ENCODE assay signal across 9 mouse cellular contexts in the genomic region with DNA sequence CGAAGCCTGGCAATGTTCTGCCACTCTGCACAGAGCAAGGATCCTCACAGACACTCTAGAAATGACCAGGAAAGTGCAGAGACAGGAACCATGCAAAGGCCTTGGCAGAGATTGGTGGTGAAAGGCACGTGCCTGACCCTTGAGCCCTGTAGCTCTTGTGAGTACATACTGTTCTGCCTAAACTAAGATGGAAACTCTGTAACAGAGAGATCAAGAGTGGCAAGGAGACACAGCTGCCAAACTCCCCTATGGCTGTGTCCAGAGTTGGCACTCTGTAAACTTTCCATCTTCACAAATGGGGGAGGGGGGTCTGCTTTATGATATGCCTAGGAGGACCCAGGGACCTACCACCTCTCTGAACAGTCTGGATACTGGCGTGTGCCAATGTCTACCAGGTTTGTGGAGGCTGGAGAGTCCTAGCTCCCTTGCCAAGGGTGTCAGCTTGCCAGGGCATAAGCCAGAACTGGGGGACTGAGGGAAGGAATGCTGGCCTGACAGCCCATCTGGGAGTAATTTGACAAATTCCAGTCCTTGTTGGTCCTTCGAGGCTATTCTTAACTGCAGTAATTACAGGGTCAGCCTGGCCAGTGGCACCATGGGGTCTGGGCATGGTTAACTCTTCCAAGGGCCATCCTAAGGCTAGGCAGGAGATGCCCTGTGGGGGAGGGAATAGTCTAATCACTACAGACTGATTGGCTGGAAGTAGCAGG. TPM values are rescaled to one million over a fixed set of nuclear protein-coding genes. Genes with fewer than 3 reads are reported as not detected.
A peak's percentile ranks its signal among the peaks of the same experiment; 100 is the strongest.
DNase-seq lines count a peak whose midpoint lies in the region; ATAC-seq and TF ChIP-seq lines count a peak whose summit lies in the region.
"Had no signal": no experiment of that assay in that cellular context is flagged by ENCODE, and none has a peak within 500 bp of the region (broad histone marks: within the 10 kb centered on the region; RNA-seq: fewer than 3 reads in every experiment).

No protein-coding gene starts in this region.

- 0 out of 2 replicates have a peak overlapping the region, but pooled peaks have one; percentile 10 for H3K27ac ChIP-seq in forebrain, embryonic 12.5 days
- no peak overlapping the region for H3K27ac ChIP-seq in forebrain, embryonic 15.5 days (replicated peaks)
- H3K27ac ChIP-seq in lung, postnatal 0 days (ENCODE audit: low read length): peak overlapping the region; percentile 43; the same call in 1 of the 2 replicates
- peak overlapping the region; percentile 87 for H3K27ac ChIP-seq in embryonic facial prominence, embryonic 15.5 days (replicated peaks)
- H3K27ac ChIP-seq in stomach, embryonic 15.5 days: 0 out of 2 replicates have a peak overlapping the region, but pooled peaks have one; percentile 9
- H3K27ac ChIP-seq in intestine, embryonic 16.5 days (ENCODE audit: low read length): no peak overlapping the region

- no peaks in the 10 kb centered on the region for H3K9me3 ChIP-seq in forebrain, embryonic 12.5 days
- no peaks in the 10 kb centered on the region for H3K9me3 ChIP-seq in forebrain, embryonic 15.5 days
- H3K9me3 ChIP-seq in lung, postnatal 0 days (ENCODE audit: low read length): no peaks in the 10 kb centered on the region
- H3K9me3 ChIP-seq in embryonic facial prominence, embryonic 15.5 days (replicated peaks): no peaks in the 10 kb centered on the region
- H3K9me3 ChIP-seq in stomach, embryonic 15.5 days: no peaks in the 10 kb centered on the region
- no peaks in the 10 kb centered on the region for H3K9me3 ChIP-seq in intestine, embryonic 16.5 days (ENCODE audit: control insufficient read depth, low read length)

- 84% methylated on average over 4 of the region's 4 CpGs for WGBS in forebrain, embryonic 12.5 days
- 79% methylated on average over 4 of the region's 4 CpGs for WGBS in forebrain, embryonic 15.5 days
- 56% methylated on average over 4 of the region's 4 CpGs for WGBS in lung, postnatal 0 days
- 56% methylated on average over 4 of the region's 4 CpGs for WGBS in lung, adult 2 months
- WGBS in embryonic facial prominence, embryonic 15.5 days: 56% methylated on average over 4 of the region's 4 CpGs
- 72% methylated on average over 4 of the region's 4 CpGs for WGBS in stomach, embryonic 15.5 days
- 65% methylated on average over 4 of the region's 4 CpGs for WGBS in intestine, embryonic 16.5 days

- no peak overlapping the region for H3K4me2 ChIP-seq in forebrain, embryonic 12.5 days
- H3K4me2 ChIP-seq in forebrain, embryonic 15.5 days (replicated peaks): no peak overlapping the region
- no peak overlapping the region for H3K4me2 ChIP-seq in lung, postnatal 0 days (replicated peaks; ENCODE audit: low read depth, low read length)
- no peak overlapping the region for H3K4me2 ChIP-seq in embryonic facial prominence, embryonic 15.5 days (replicated peaks)
- H3K4me2 ChIP-seq in stomach, embryonic 15.5 days: no peak overlapping the region
- H3K4me2 ChIP-seq in intestine, embryonic 16.5 days (ENCODE audit: low read depth, low read length): no peak overlapping the region

- no peak overlapping the region for H3K4me3 ChIP-seq in forebrain, embryonic 12.5 days (replicated peaks)
- no peak overlapping the region for H3K4me3 ChIP-seq in forebrain, embryonic 15.5 days
- H3K4me3 ChIP-seq in lung, postnatal 0 days (ENCODE audit: low read depth, low read length): no peak overlapping the region
- H3K4me3 ChIP-seq in lung, adult 2 months (replicated peaks; ENCODE audit: extremely low read depth, low read depth, low read length): no peak overlapping the region
- no peak overlapping the region for H3K4me3 ChIP-seq in embryonic facial prominence, embryonic 15.5 days (replicated peaks)
- H3K4me3 ChIP-seq in stomach, embryonic 15.5 days (replicated peaks): no peak overlapping the region
- no peak overlapping the region for H3K4me3 ChIP-seq in intestine, embryonic 16.5 days (ENCODE audit: low read length)

- no peak overlapping the region for H3K9ac ChIP-seq in forebrain, embryonic 12.5 days
- H3K9ac ChIP-seq in forebrain, embryonic 15.5 days (replicated peaks): no peak overlapping the region
- no peak overlapping the region for H3K9ac ChIP-seq in lung, postnatal 0 days (replicated peaks; ENCODE audit: low read depth)
- H3K9ac ChIP-seq in embryonic facial prominence, embryonic 15.5 days: no peak overlapping the region
- H3K9ac ChIP-seq in stomach, embryonic 15.5 days: no peak overlapping the region
- H3K9ac ChIP-seq in intestine, embryonic 16.5 days (ENCODE audit: low read depth, low read length): no peak overlapping the region

- TF ChIP-seq POLR2A in lung, adult 2 months (IDR thresholded peaks at IDR 0.05; ENCODE audit: borderline replicate concordance, extremely low read depth, low read depth, low read length): no peak

- no peaks in the 10 kb centered on the region for H3K27me3 ChIP-seq in forebrain, embryonic 12.5 days
- no peaks in the 10 kb centered on the region for H3K27me3 ChIP-seq in forebrain, embryonic 15.5 days
- no peaks in the 10 kb centered on the region for H3K27me3 ChIP-seq in lung, postnatal 0 days (replicated peaks; ENCODE audit: insufficient read depth, low read length)
- no peaks in the 10 kb centered on the region for H3K27me3 ChIP-seq in embryonic facial prominence, embryonic 15.5 days
- no peaks in the 10 kb centered on the region for H3K27me3 ChIP-seq in stomach, embryonic 15.5 days (replicated peaks)
- H3K27me3 ChIP-seq in intestine, embryonic 16.5 days (replicated peaks; ENCODE audit: control insufficient read depth, insufficient read depth, low read length): no peaks in the 10 kb centered on the region

- DNase-seq in lung, postnatal 0 days (ENCODE audit: low spot score): no peak
- DNase-seq in lung, adult 2 months: no peak
- no peak for DNase-seq in left cerebral cortex, adult 11 months (ENCODE audit: low spot score)
- DNase-seq: liver had no signal

- ATAC-seq in forebrain, embryonic 12.5 days (ENCODE audit: low FRiP score): no peak
- ATAC-seq in forebrain, embryonic 15.5 days (replicated peaks): no peak
- peak; percentile 32 for ATAC-seq in lung, postnatal 0 days
- peak; percentile 22 for ATAC-seq in embryonic facial prominence, embryonic 15.5 days (ENCODE audit: insufficient number of reproducible peaks, low FRiP score, low TSS enrichment, low read depth)
- ATAC-seq in stomach, embryonic 15.5 days (ENCODE audit: insufficient read depth, low FRiP score, low read depth): no peak
- no peak for ATAC-seq in intestine, embryonic 16.5 days

- TF ChIP-seq EP300 in lung, postnatal 0 days (IDR thresholded peaks at IDR 0.05): 0 out of 2 replicates have a peak, but pooled peaks have one; percentile 22

- no peak for TF ChIP-seq CTCF in lung, postnatal 0 days (IDR thresholded peaks at IDR 0.05)
- no peak for TF ChIP-seq CTCF in lung, adult 2 months (IDR thresholded peaks at IDR 0.05; ENCODE audit: insufficient read depth, low read length)

- peaks cover 21% of the 10 kb centered on the region for H3K4me1 ChIP-seq in forebrain, embryonic 12.5 days
- no peaks in the 10 kb centered on the region for H3K4me1 ChIP-seq in forebrain, embryonic 15.5 days
- peaks cover 3% of the 10 kb centered on the region; the same call in 1 of the 2 replicates for H3K4me1 ChIP-seq in lung, postnatal 0 days (ENCODE audit: insufficient read depth, low read depth, low read length)
- peaks cover 4% of the 10 kb centered on the region for H3K4me1 ChIP-seq in lung, adult 2 months (ENCODE audit: control insufficient read depth, insufficient read depth, low read length)
- peaks cover 95% of the 10 kb centered on the region for H3K4me1 ChIP-seq in embryonic facial prominence, embryonic 15.5 days
- H3K4me1 ChIP-seq in stomach, embryonic 15.5 days: peaks cover 27% of the 10 kb centered on the region
- H3K4me1 ChIP-seq in intestine, embryonic 16.5 days (ENCODE audit: control insufficient read depth, insufficient read depth, low read length): peaks cover 45% of the 10 kb centered on the region

- peaks cover 28% of the 10 kb centered on the region for H3K36me3 ChIP-seq in forebrain, embryonic 12.5 days (replicated peaks)
- peaks cover 10% of the 10 kb centered on the region; the same call in 1 of the 2 replicates for H3K36me3 ChIP-seq in forebrain, embryonic 15.5 days
- no peaks in the 10 kb centered on the region; the same call in 1 of the 2 replicates for H3K36me3 ChIP-seq in lung, postnatal 0 days (ENCODE audit: insufficient read depth, low read length)
- H3K36me3 ChIP-seq in embryonic facial prominence, embryonic 15.5 days: peaks cover 49% of the 10 kb centered on the region
- peaks cover 35% of the 10 kb centered on the region for H3K36me3 ChIP-seq in stomach, embryonic 15.5 days
- H3K36me3 ChIP-seq in intestine, embryonic 16.5 days (ENCODE audit: control insufficient read depth, insufficient read depth, low read length): peaks cover 16% of the 10 kb centered on the region; the same call in 1 of the 2 replicates

RNA-seq across cellular contexts. Expression of a gene that starts 13.1 kb away (rescaled TPM):
- 51.4 and 58.0 TPM in 2 replicates for polyA plus RNA-seq in forebrain, embryonic 12.5 days (2016; fragmentation: Nextera tagmentation; extraction: Ambion mirVana)
- polyA plus RNA-seq in forebrain, embryonic 15.5 days (2015; fragmentation: Nextera tagmentation; extraction: Ambion mirVana): 55.8 and 58.0 TPM in 2 replicates
- polyA plus RNA-seq in lung, postnatal 0 days (2015; fragmentation: Nextera tagmentation; extraction: Ambion mirVana): 37.8 and 38.9 TPM in 2 replicates
- polyA plus RNA-seq in lung, adult 2 months (2012; rRNA removed): 16.1 and 21.2 TPM in 2 replicates
- 61.2 and 62.6 TPM in 2 replicates for polyA plus RNA-seq in embryonic facial prominence, embryonic 15.5 days (2015; fragmentation: Nextera tagmentation; extraction: Ambion mirVana)
- polyA plus RNA-seq in stomach, embryonic 15.5 days (2015; fragmentation: Nextera tagmentation; extraction: Ambion mirVana): 68.4 and 77.6 TPM in 2 replicates
- 90.5 and 92.5 TPM in 2 replicates for polyA plus RNA-seq in intestine, embryonic 16.5 days (2015; fragmentation: Nextera tagmentation; extraction: Ambion mirVana)

RNA-seq across cellular contexts. Expression of a gene that starts 13.1 kb away (rescaled TPM):
- 5.2 and 6.8 TPM in 2 replicates for polyA plus RNA-seq in forebrain, embryonic 12.5 days (2016; fragmentation: Nextera tagmentation; extraction: Ambion mirVana)
- polyA plus RNA-seq in forebrain, embryonic 15.5 days (2015; fragmentation: Nextera tagmentation; extraction: Ambion mirVana): 3.0 and 3.6 TPM in 2 replicates
- polyA plus RNA-seq in lung, postnatal 0 days (2015; fragmentation: Nextera tagmentation; extraction: Ambion mirVana): 17.4 and 18.0 TPM in 2 replicates
- 86.4 and 91.1 TPM in 2 replicates for polyA plus RNA-seq in lung, adult 2 months (2012; rRNA removed)
- 33.7 and 36.8 TPM in 2 replicates for polyA plus RNA-seq in embryonic facial prominence, embryonic 15.5 days (2015; fragmentation: Nextera tagmentation; extraction: Ambion mirVana)
- polyA plus RNA-seq in stomach, embryonic 15.5 days (2015; fragmentation: Nextera tagmentation; extraction: Ambion mirVana): 17.2 and 17.3 TPM in 2 replicates
- 13.5 and 13.6 TPM in 2 replicates for polyA plus RNA-seq in intestine, embryonic 16.5 days (2015; fragmentation: Nextera tagmentation; extraction: Ambion mirVana)

RNA-seq across cellular contexts. Expression of a gene that starts 26.7 kb away (rescaled TPM):
- polyA plus RNA-seq in forebrain, embryonic 12.5 days (2016; fragmentation: Nextera tagmentation; extraction: Ambion mirVana): 13.5 and 18.5 TPM in 2 replicates
- 25.0 TPM in 2 replicates for polyA plus RNA-seq in forebrain, embryonic 15.5 days (2015; fragmentation: Nextera tagmentation; extraction: Ambion mirVana)
- 8.7 and 9.0 TPM in 2 replicates for polyA plus RNA-seq in lung, postnatal 0 days (2015; fragmentation: Nextera tagmentation; extraction: Ambion mirVana)
- polyA plus RNA-seq in lung, adult 2 months (2012; rRNA removed): 60.6 and 60.9 TPM in 2 replicates
- polyA plus RNA-seq in embryonic facial prominence, embryonic 15.5 days (2015; fragmentation: Nextera tagmentation; extraction: Ambion mirVana): 17.2 and 21.4 TPM in 2 replicates
- polyA plus RNA-seq in stomach, embryonic 15.5 days (2015; fragmentation: Nextera tagmentation; extraction: Ambion mirVana): 16.3 and 20.8 TPM in 2 replicates
- polyA plus RNA-seq in intestine, embryonic 16.5 days (2015; fragmentation: Nextera tagmentation; extraction: Ambion mirVana): 29.2 and 30.5 TPM in 2 replicates

RNA-seq across cellular contexts. Expression of a gene that starts 28.1 kb away (rescaled TPM):
- polyA plus RNA-seq in forebrain, embryonic 12.5 days (2016; fragmentation: Nextera tagmentation; extraction: Ambion mirVana): 114 TPM in 2 replicates
- polyA plus RNA-seq in forebrain, embryonic 15.5 days (2015; fragmentation: Nextera tagmentation; extraction: Ambion mirVana): 162 and 171 TPM in 2 replicates
- 76.2 and 78.4 TPM in 2 replicates for polyA plus RNA-seq in lung, postnatal 0 days (2015; fragmentation: Nextera tagmentation; extraction: Ambion mirVana)
- 8.4 and 12.3 TPM in 2 replicates for polyA plus RNA-seq in lung, adult 2 months (2012; rRNA removed)
- 83.4 and 107 TPM in 2 replicates for polyA plus RNA-seq in embryonic facial prominence, embryonic 15.5 days (2015; fragmentation: Nextera tagmentation; extraction: Ambion mirVana)
- polyA plus RNA-seq in stomach, embryonic 15.5 days (2015; fragmentation: Nextera tagmentation; extraction: Ambion mirVana): 46.5 and 75.7 TPM in 2 replicates
- polyA plus RNA-seq in intestine, embryonic 16.5 days (2015; fragmentation: Nextera tagmentation; extraction: Ambion mirVana): 79.4 and 86.8 TPM in 2 replicates

RNA-seq across cellular contexts. Expression of a gene that starts 58.3 kb away (rescaled TPM):
- polyA plus RNA-seq in forebrain, embryonic 12.5 days (2016; fragmentation: Nextera tagmentation; extraction: Ambion mirVana): 22.0 and 26.6 TPM in 2 replicates
- 11.0 and 14.6 TPM in 2 replicates for polyA plus RNA-seq in forebrain, embryonic 15.5 days (2015; fragmentation: Nextera tagmentation; extraction: Ambion mirVana)
- 20.7 and 26.5 TPM in 2 replicates for polyA plus RNA-seq in lung, postnatal 0 days (2015; fragmentation: Nextera tagmentation; extraction: Ambion mirVana)
- polyA plus RNA-seq in lung, adult 2 months (2012; rRNA removed): 66.5 and 76.4 TPM in 2 replicates
- polyA plus RNA-seq in embryonic facial prominence, embryonic 15.5 days (2015; fragmentation: Nextera tagmentation; extraction: Ambion mirVana): 33.2 and 33.4 TPM in 2 replicates
- polyA plus RNA-seq in stomach, embryonic 15.5 days (2015; fragmentation: Nextera tagmentation; extraction: Ambion mirVana): 27.9 and 30.6 TPM in 2 replicates
- 14.5 and 18.1 TPM in 2 replicates for polyA plus RNA-seq in intestine, embryonic 16.5 days (2015; fragmentation: Nextera tagmentation; extraction: Ambion mirVana)

Comparison
In these comparisons a context has a peak if more than half of its experiments do, and no peak if none do; other contexts are left out.
1. H3K27ac ChIP-seq: peak in forebrain, embryonic 12.5 days (single experiment), lung, postnatal 0 days (single experiment), embryonic facial prominence, embryonic 15.5 days (single experiment) and stomach, embryonic 15.5 days (single experiment); none in forebrain, embryonic 15.5 days (single experiment) and intestine, embryonic 16.5 days (single experiment).
2. ATAC-seq: peak in lung, postnatal 0 days (single experiment) and embryonic facial prominence, embryonic 15.5 days (single experiment); none in forebrain, embryonic 12.5 days (single experiment), forebrain, embryonic 15.5 days (single experiment), stomach, embryonic 15.5 days (single experiment) and intestine, embryonic 16.5 days (single experiment).